9 mouse cellular contexts compared by ENCODE assay signal in genomic region chr14:76513395-76514049, GRCm38 (mm10). TPM values are rescaled to one million over a fixed set of nuclear protein-coding genes. Genes with fewer than 3 reads are reported as not detected.
DNase-seq lines count a peak whose midpoint lies in the region; ATAC-seq lines count a peak whose summit lies in the region.
"Had no signal": no experiment of that assay in that cellular context is flagged by ENCODE, and none has a peak within 500 bp of the region (broad histone marks: within the 10 kb centered on the region; RNA-seq: fewer than 3 reads in every experiment).

No protein-coding gene starts in this region.

- 0 out of 2 replicates have a peak overlapping the region, but pooled peaks have one; percentile 25 for H3K9ac ChIP-seq in hindbrain, embryonic 16.5 days (ENCODE audit: low read depth, low read length)
- H3K9ac ChIP-seq in midbrain, embryonic 16.5 days (ENCODE audit: low read depth, low read length) = no peak overlapping the region

- H3K27me3 ChIP-seq in hindbrain, embryonic 16.5 days (replicated peaks; ENCODE audit: control insufficient read depth, insufficient read depth, low read length) = no peaks in the 10 kb centered on the region
- H3K27me3 ChIP-seq in midbrain, embryonic 16.5 days (ENCODE audit: control insufficient read depth, insufficient read depth, low read depth, low read length) = no peaks in the 10 kb centered on the region

- 20% methylated on average over 11 of the region's 11 CpGs for WGBS in hindbrain, embryonic 16.5 days
- 7% methylated on average over 11 of the region's 11 CpGs for WGBS in midbrain, embryonic 16.5 days

- peak overlapping the region; percentile 18 for H3K4me2 ChIP-seq in hindbrain, embryonic 16.5 days (ENCODE audit: low read length)
- H3K4me2 ChIP-seq in midbrain, embryonic 16.5 days (ENCODE audit: low read length) = peak overlapping the region; percentile 3; the same call in 1 of the 2 replicates

- intact Hi-C loops in left cerebral cortex, postnatal 25 days (cut with DNase I) = no loop called here

- no peak overlapping the region for H3K4me3 ChIP-seq in hindbrain, embryonic 16.5 days (ENCODE audit: low read length)
- no peak overlapping the region for H3K4me3 ChIP-seq in midbrain, embryonic 16.5 days (ENCODE audit: low read depth, low read length)

- ATAC-seq in hindbrain, embryonic 16.5 days = peak; percentile 58
- peak; percentile 68 for ATAC-seq in midbrain, embryonic 16.5 days

- no peaks in the 10 kb centered on the region for H3K9me3 ChIP-seq in hindbrain, embryonic 16.5 days (ENCODE audit: control insufficient read depth, low read length)
- H3K9me3 ChIP-seq in midbrain, embryonic 16.5 days (replicated peaks; ENCODE audit: control insufficient read depth, low read length, poor library complexity, severe bottlenecking) = no peaks in the 10 kb centered on the region

- DNase-seq in kidney, adult 11 months = peak; percentile 25
- DNase-seq in kidney, adult 18-20 months = no peak
- DNase-seq in embryo, embryonic 10.5 days (ENCODE audit: low spot score) = peak; percentile 80
- DNase-seq in layer of hippocampus, adult 11-12 months (ENCODE audit: low spot score) = no peak
- no peak for DNase-seq in cerebellum, postnatal 4 days (ENCODE audit: low spot score in 2 of 2)
- DNase-seq in left cerebral cortex, postnatal 25 days (ENCODE audit: low spot score in 2 of 2) = no peak
- DNase-seq: cerebellum, adult 9-11 months had no signal

- peak overlapping the region; percentile 6; the same call in 1 of the 2 replicates for H3K27ac ChIP-seq in hindbrain, embryonic 16.5 days (ENCODE audit: low read depth, low read length)
- H3K27ac ChIP-seq in midbrain, embryonic 16.5 days (ENCODE audit: low read length) = peak overlapping the region; percentile 47; the same call in 1 of the 2 replicates

- H3K36me3 ChIP-seq in hindbrain, embryonic 16.5 days (ENCODE audit: control insufficient read depth, insufficient read depth, low read length) = no peaks in the 10 kb centered on the region
- H3K36me3 ChIP-seq in midbrain, embryonic 16.5 days (ENCODE audit: control insufficient read depth, insufficient read depth, low read length) = peaks cover 3% of the 10 kb centered on the region; the same call in 1 of the 2 replicates

- peaks cover 9% of the 10 kb centered on the region for H3K4me1 ChIP-seq in hindbrain, embryonic 16.5 days (ENCODE audit: control insufficient read depth, insufficient read depth, low read depth, low read length)
- peaks cover 17% of the 10 kb centered on the region for H3K4me1 ChIP-seq in midbrain, embryonic 16.5 days (ENCODE audit: control insufficient read depth, insufficient read depth, low read length)

RNA-seq across cellular contexts. Expression of gene Serp2, which starts 43.2 kb away (rescaled TPM):
- polyA plus RNA-seq in hindbrain, embryonic 16.5 days (2015; fragmentation: Nextera tagmentation; extraction: Ambion mirVana) = 222 and 255 TPM in 2 replicates
- 207 and 239 TPM in 2 replicates for polyA plus RNA-seq in midbrain, embryonic 16.5 days (2015; fragmentation: Nextera tagmentation; extraction: Ambion mirVana)
- total RNA-seq in left cerebral cortex, postnatal 25 days (2021) = 100 to 1,000 TPM; 175 to 186 TPM

Comparison
In these comparisons a context has a peak if more than half of its experiments do, and no peak if none do; other contexts are left out.
1. DNase-seq: peak in kidney, adult 11 months (single experiment) and embryo, embryonic 10.5 days (single experiment); none in kidney, adult 18-20 months (single experiment), layer of hippocampus, adult 11-12 months (single experiment), cerebellum, postnatal 4 days (0 of 2) and left cerebral cortex, postnatal 25 days (0 of 2).